Mouse (Mus musculus) thymus, adult 2 months (tissue): ENCODE measurements at regions not wholly inside any gene's neighbourhood (a gene's known extent, or its start where the extent isn't known, plus 50 kb on each side); places are given as distances from the start of the nearest gene placed in this dataset.

Source experiments
- DNase-seq: peaks from one replicate; pipeline ENCODE4 v3.0.0; 2021
- H3K27ac ChIP-seq: fragments of 200-500 bp; 2 replicates; pipeline ENCODE4 v1.5.1; 2012; ENCODE audit warnings: low read length, control low read depth; ENCODE audit not compliant: control insufficient read depth, insufficient read depth
- H3K27me3 ChIP-seq: fragments of 200-500 bp; 2 replicates; pipeline ENCODE4 v1.6.1; 2012; ENCODE audit warnings: mild to moderate bottlenecking, low read length, moderate library complexity, mixed read lengths; ENCODE audit not compliant: control insufficient read depth, insufficient read depth
- H3K36me3 ChIP-seq: fragments of 200-500 bp; 2 replicates; pipeline ENCODE4 v1.6.1; 2012; ENCODE audit warnings: mild to moderate bottlenecking, low read length, moderate library complexity; ENCODE audit not compliant: control insufficient read depth, insufficient read depth
- H3K4me1 ChIP-seq: fragments of 200-500 bp; replicated peaks from 2 replicates; pipeline ENCODE4 v1.6.1; 2012; ENCODE audit warnings: low read length; ENCODE audit not compliant: control insufficient read depth, insufficient read depth
- H3K4me3 ChIP-seq: fragments of 200-500 bp; 2 replicates; pipeline ENCODE4 v1.5.1; 2012; ENCODE audit warnings: mild to moderate bottlenecking, low read length, control low read depth, moderate library complexity; ENCODE audit not compliant: control insufficient read depth, insufficient read depth
- CTCF ChIP-seq: fragments of 200-500 bp; IDR thresholded peaks from 2 replicates; pipeline ENCODE4 v1.5.1; 2012; ENCODE audit warnings: mild to moderate bottlenecking, control low read depth, low read length, moderate library complexity, borderline replicate concordance; ENCODE audit not compliant: control insufficient read depth, poor library complexity, insufficient read depth; ENCODE audit errors: extremely low read depth
- POLR2A ChIP-seq: fragments of 200-500 bp; IDR thresholded peaks from 2 replicates; pipeline ENCODE4 v1.6.1; 2012; ENCODE audit warnings: mild to moderate bottlenecking, low read length, control low read depth, moderate library complexity; ENCODE audit not compliant: control insufficient read depth, poor library complexity, insufficient read depth; ENCODE audit errors: extremely low read depth
- WGBS: fragments of 180-500 bp; shearing (Covaris S2); methylation state at CpG from one replicate; pipeline ENCODE4 v1.1.7; 2018; 5-methylcytosine and 5-hydroxymethylcytosine counted together

DNA sequence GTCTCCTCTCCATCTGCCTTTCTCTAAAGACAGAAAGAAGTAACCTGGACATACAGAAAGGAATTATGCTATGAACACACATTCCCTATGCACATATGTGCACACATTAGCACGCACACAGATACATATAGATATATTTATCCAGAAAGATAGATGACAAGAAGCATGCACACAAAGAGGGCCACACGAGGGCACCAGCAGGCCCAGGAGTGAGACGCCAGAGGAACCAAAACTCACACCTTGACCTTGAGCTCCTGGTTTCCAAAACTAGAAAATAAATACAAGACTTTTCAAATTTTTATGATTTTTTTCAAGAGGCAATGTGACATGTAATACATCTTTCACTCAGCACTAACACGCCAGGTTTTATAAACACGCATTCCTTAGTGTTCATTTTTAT lies 163.1 kb downstream of the Wdr11 start:
- 75% methylated on average over 5 of the region's 5 CpGs for WGBS
- H3K36me3 ChIP-seq = no peaks in the 10 kb centered on the region
- no peak overlapping the region for H3K4me3 ChIP-seq
- TF ChIP-seq CTCF = peak; percentile 48; the same call in 1 of the 2 replicates
- TF ChIP-seq POLR2A = no peak
- H3K4me1 ChIP-seq = no peaks in the 10 kb centered on the region
- no peak overlapping the region for H3K27ac ChIP-seq
- DNase-seq = no peak
- H3K27me3 ChIP-seq = no peaks in the 10 kb centered on the region

DNA sequence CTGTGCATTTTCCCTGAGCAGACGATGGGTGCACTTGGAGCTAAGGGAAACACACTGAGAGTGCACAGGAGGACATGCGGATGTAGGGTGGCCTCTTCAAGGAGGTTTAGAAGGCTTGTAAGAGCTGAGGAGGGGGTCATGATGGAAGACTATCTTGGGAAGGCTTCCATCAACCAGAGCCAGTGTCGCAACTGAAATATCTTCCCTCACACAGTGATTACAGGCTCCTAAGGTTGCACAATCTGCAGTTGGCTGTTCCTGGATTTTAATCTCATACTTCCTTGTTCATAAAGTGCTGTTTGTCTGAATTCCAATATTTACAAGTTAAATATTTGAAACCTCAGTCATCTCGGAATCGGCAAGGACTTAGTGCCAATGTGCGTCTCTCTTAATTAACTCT lies 164.5 kb downstream of the Wdr11 start:
- Histone ChIP-seq H3K4me1 (peaks cover 7% of the 10 kb centered on the region), H3K27me3 (no peaks in the 10 kb centered on the region), H3K36me3 (no peaks in the 10 kb centered on the region), H3K27ac (no peak overlapping the region), H3K4me3 (no peak overlapping the region)
- no peak for TF ChIP-seq CTCF
- no peak for TF ChIP-seq POLR2A
- WGBS = 95% methylated on average over 6 of the region's 6 CpGs
- DNase-seq = no peak

DNA sequence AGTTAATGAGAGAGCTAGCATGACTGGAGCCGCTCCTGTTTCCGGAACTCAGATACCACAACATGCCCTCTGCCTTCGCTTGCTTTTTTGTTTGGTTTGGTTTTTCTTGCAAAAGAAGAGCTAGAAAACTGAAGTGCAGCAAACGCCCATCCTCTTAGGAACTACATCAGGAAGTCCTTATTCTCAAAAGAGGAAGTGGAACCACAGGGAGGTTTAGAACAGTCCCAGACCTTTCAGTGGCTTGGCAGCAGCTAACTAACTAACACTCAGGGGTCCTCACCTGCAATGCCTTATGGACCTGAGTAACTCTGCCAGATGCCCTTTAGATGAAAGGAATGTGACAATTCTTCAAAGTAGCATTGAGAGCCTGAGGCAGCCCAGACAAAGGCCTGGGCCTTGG lies 168.2 kb downstream of the Wdr11 start:
- no peak for DNase-seq
- Histone ChIP-seq H3K4me1 (peaks cover 7% of the 10 kb centered on the region), H3K36me3 (no peaks in the 10 kb centered on the region), H3K27ac (peak overlapping the region; percentile 27; the same call in 1 of the 2 replicates), H3K4me3 (no peak overlapping the region), H3K27me3 (no peaks in the 10 kb centered on the region)
- WGBS = 10% methylated on average over 4 of the region's 4 CpGs
- TF ChIP-seq POLR2A (no peak), CTCF (no peak)

DNA sequence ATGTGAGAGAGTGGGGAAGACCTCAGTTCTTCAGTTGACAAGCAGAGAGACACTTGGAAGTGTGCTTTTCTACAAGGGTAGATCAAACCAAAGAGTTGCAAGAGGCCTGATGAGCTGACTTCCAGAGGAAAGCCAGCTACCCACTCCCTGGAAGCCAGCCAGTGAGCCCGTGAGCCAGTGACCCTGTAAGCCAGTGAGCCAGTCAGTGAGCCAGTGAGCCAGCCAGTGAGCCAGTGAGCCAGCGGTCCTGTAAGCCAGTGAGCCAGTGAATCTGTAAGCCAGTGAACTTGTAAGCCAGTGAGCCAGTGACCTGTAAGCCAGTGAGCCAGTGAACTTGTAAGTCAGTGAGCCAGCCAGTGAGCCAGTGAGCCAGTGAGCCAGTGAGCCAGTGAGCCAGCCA lies 168.7 kb downstream of the Wdr11 start:
- H3K4me3 ChIP-seq = no peak overlapping the region
- H3K4me1 ChIP-seq = peaks cover 7% of the 10 kb centered on the region
- DNase-seq = no peak
- H3K27ac ChIP-seq = peak overlapping the region; percentile 27; the same call in 1 of the 2 replicates
- no peaks in the 10 kb centered on the region for H3K36me3 ChIP-seq
- TF ChIP-seq CTCF = no peak
- no peak for TF ChIP-seq POLR2A
- no peaks in the 10 kb centered on the region for H3K27me3 ChIP-seq
- WGBS = 82% methylated on average over 2 of the region's 2 CpGs

- TF ChIP-seq CTCF (no peak), POLR2A (no peak)
- H3K27me3 ChIP-seq = no peaks in the 10 kb centered on the region
- H3K4me1 ChIP-seq = peaks cover 7% of the 10 kb centered on the region
- WGBS = 88% methylated on average over 5 of the region's 5 CpGs
- H3K36me3 ChIP-seq = no peaks in the 10 kb centered on the region
- DNase-seq = no peak
- H3K4me3 ChIP-seq = no peak overlapping the region
- no peak overlapping the region for H3K27ac ChIP-seq
Measured at GRCm38 (mm10) chr7:129763754-129764153, 172.1 kb downstream of the Wdr11 start.

- H3K27ac ChIP-seq = no peak overlapping the region
- TF ChIP-seq POLR2A (no peak), CTCF (no peak)
- no peak overlapping the region for H3K4me3 ChIP-seq
- WGBS = 89% methylated on average over 5 of the region's 5 CpGs
- no peaks in the 10 kb centered on the region for H3K27me3 ChIP-seq
- no peaks in the 10 kb centered on the region for H3K36me3 ChIP-seq
- peaks cover 7% of the 10 kb centered on the region for H3K4me1 ChIP-seq
- DNase-seq = no peak
Measured at GRCm38 (mm10) chr7:129764456-129764970, 172.8 kb downstream of the Wdr11 start.

DNA sequence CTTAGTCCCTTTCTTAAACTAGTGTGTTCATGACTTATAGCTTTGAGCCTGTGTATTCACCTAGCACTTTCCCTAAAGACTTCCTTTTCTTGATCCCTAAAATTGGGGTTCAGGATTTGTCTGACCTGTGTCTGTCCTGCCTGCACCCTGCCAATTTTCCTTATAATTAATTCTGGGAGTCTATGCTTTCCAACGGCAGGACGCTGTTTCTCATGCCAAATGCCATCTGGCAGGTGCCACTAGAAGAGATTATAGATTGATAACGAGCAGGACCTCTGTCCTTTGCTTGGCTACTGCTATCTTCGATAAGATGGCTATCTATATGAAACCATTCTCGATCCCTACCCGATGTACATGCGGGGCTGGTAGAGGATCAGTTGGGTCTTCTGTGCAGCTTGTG lies 174.0 kb downstream of the Wdr11 start:
- 95% methylated on average over 7 of the region's 7 CpGs for WGBS
- Histone ChIP-seq H3K27ac (no peak overlapping the region), H3K4me1 (no peaks in the 10 kb centered on the region)

More for the DNA sequence above, 174.0 kb downstream of the Wdr11 start:
- H3K36me3 ChIP-seq = no peaks in the 10 kb centered on the region
- H3K27me3 ChIP-seq = no peaks in the 10 kb centered on the region
- TF ChIP-seq CTCF = no peak
- no peak for TF ChIP-seq POLR2A
- DNase-seq = no peak
- H3K4me3 ChIP-seq = no peak overlapping the region
